Mouse (Mus musculus): Measurements from ENCODE around the gene Lrmda. TPM values are rescaled to one million over a fixed set of nuclear protein-coding genes. Genes with fewer than 3 reads are reported as not detected.

The Lrmda gene
- polyA plus RNA-seq, 1 experiment from 2014 or later: 0.80 TPM

DNA sequence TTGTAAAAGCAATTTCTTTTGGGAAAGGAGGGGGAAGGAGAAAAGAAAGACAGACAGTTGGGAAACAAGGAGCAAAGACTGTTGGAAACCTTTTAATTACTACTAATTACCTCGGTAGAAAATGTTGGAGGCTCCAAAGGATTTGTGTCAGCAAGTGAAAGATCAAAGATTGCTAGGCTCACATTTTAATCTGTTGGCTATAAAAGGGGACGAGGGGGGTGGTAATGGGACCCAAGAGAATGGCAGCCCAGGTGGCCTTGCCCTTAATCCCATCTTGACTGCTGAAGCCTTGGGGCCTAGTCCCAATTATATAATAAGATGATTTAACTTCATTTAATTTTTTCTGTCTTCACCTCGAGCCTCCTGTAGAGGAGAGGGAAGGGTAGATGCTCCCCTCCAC, 533.3 kb downstream of the Lrmda start:
- WGBS: 51% methylated on average over 3 of the region's 3 CpGs

DNA sequence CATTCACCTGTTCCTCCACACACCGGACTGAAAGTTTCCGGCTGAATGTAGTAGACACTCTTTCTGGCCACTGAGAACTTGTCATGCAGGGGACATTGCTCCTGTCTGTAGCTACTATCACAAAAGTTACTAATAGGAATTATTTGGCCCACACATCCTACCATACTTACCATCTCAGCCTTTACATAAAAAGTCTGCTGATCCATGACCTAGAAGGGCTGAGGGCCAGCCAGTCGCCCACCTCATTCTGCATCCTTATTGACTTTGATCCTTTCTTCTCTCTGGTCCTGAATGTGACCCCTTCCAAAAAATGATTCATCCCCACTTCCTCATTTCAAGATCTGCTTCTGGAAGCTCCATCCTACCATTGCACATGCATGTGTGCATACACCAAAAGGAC, 534.2 kb downstream of the Lrmda start:
- H3K4me3 ChIP-seq (ENCODE audit: low read length): no peak overlapping the region
- H3K27me3 ChIP-seq (replicated peaks; ENCODE audit: control insufficient read depth, insufficient read depth, low read length): no peaks in the 10 kb centered on the region
- H3K4me1 ChIP-seq (ENCODE audit: control insufficient read depth, insufficient read depth, low read depth, low read length): no peaks in the 10 kb centered on the region
- H3K4me2 ChIP-seq (ENCODE audit: low read length): no peak overlapping the region
- H3K36me3 ChIP-seq (ENCODE audit: control insufficient read depth, insufficient read depth, low read length): no peaks in the 10 kb centered on the region
- WGBS: 94% methylated on average over 3 of the region's 3 CpGs
- no peaks in the 10 kb centered on the region for H3K9me3 ChIP-seq (ENCODE audit: control insufficient read depth, low read length)
- no peak overlapping the region for H3K27ac ChIP-seq (ENCODE audit: low read depth, low read length)
- ATAC-seq: no peak
- no peak overlapping the region for H3K9ac ChIP-seq (ENCODE audit: low read depth, low read length)

More for the DNA sequence above, 533.3 kb downstream of the Lrmda start:
- H3K9me3 ChIP-seq (ENCODE audit: control insufficient read depth, low read length): no peaks in the 10 kb centered on the region
- H3K4me1 ChIP-seq (ENCODE audit: control insufficient read depth, insufficient read depth, low read depth, low read length): no peaks in the 10 kb centered on the region
- no peak overlapping the region for H3K4me3 ChIP-seq (ENCODE audit: low read length)
- no peak for ATAC-seq
- no peak overlapping the region for H3K4me2 ChIP-seq (ENCODE audit: low read length)
- no peak overlapping the region for H3K9ac ChIP-seq (ENCODE audit: low read depth, low read length)
- no peaks in the 10 kb centered on the region for H3K36me3 ChIP-seq (ENCODE audit: control insufficient read depth, insufficient read depth, low read length)
- H3K27ac ChIP-seq (ENCODE audit: low read depth, low read length): no peak overlapping the region
- H3K27me3 ChIP-seq (replicated peaks; ENCODE audit: control insufficient read depth, insufficient read depth, low read length): no peaks in the 10 kb centered on the region

DNA sequence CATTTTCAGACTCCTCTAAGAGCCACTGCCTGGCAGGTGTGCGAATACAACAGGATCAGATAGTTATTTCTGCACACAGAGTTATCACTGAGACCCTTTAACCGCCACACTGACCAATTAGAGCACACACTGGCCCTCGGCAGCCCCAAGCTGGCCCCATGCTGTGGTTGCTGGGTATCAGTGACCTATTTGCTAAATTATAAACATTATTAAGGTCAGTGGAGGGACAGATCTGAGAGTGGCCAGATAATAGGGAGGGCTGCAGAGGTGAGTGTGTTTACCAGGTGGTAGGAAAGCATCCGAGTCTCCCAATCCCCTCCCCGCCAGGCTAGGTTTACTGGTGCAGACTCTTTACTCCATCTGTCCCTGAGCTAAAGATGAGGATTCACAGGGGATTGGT, 553.0 kb downstream of the Lrmda start:
- no peak overlapping the region for H3K27ac ChIP-seq (ENCODE audit: low read depth, low read length)
- 72% methylated on average over 5 of the region's 5 CpGs for WGBS

DNA sequence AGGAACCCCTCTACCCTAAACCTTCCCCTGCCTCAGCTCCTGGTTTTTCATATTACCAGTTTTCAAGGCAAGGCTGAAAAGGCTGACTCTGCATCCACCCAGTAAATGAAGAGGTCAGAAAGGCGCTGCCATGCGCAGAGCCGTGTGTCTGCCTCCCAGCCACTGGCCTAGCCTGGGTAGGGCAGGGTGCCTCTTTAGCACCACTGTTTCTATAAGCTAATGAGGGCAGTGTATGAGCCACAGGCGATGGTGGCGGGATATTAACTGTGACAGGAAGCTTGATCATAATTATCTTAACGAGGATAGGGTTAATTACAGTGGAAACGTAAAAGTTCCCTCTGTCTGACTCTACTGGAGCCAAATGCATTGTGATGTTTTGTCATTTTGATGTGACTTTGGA, 554.1 kb downstream of the Lrmda start:
- no peak for ATAC-seq
- Histone ChIP-seq H3K4me1 (ENCODE audit: control insufficient read depth, insufficient read depth, low read depth, low read length) (peaks cover 10% of the 10 kb centered on the region), H3K4me3 (ENCODE audit: low read length) (no peak overlapping the region), H3K4me2 (ENCODE audit: low read length) (no peak overlapping the region), H3K9me3 (ENCODE audit: control insufficient read depth, low read length) (no peaks in the 10 kb centered on the region), H3K9ac (ENCODE audit: low read depth, low read length) (no peak overlapping the region), H3K27me3 (replicated peaks; ENCODE audit: control insufficient read depth, insufficient read depth, low read length) (no peaks in the 10 kb centered on the region), H3K27ac (ENCODE audit: low read depth, low read length) (no peak overlapping the region), H3K36me3 (ENCODE audit: control insufficient read depth, insufficient read depth, low read length) (no peaks in the 10 kb centered on the region)
- WGBS: 70% methylated on average over 7 of the region's 7 CpGs

More for the DNA sequence above, 553.0 kb downstream of the Lrmda start:
- H3K9ac ChIP-seq (ENCODE audit: low read depth, low read length): no peak overlapping the region
- no peaks in the 10 kb centered on the region for H3K36me3 ChIP-seq (ENCODE audit: control insufficient read depth, insufficient read depth, low read length)
- ATAC-seq: no peak
- H3K27me3 ChIP-seq (replicated peaks; ENCODE audit: control insufficient read depth, insufficient read depth, low read length): no peaks in the 10 kb centered on the region
- H3K4me2 ChIP-seq (ENCODE audit: low read length): no peak overlapping the region
- H3K4me3 ChIP-seq (ENCODE audit: low read length): no peak overlapping the region
- H3K9me3 ChIP-seq (ENCODE audit: control insufficient read depth, low read length): no peaks in the 10 kb centered on the region
- peaks cover 5% of the 10 kb centered on the region; the same call in 1 of the 2 replicates for H3K4me1 ChIP-seq (ENCODE audit: control insufficient read depth, insufficient read depth, low read depth, low read length)

DNA sequence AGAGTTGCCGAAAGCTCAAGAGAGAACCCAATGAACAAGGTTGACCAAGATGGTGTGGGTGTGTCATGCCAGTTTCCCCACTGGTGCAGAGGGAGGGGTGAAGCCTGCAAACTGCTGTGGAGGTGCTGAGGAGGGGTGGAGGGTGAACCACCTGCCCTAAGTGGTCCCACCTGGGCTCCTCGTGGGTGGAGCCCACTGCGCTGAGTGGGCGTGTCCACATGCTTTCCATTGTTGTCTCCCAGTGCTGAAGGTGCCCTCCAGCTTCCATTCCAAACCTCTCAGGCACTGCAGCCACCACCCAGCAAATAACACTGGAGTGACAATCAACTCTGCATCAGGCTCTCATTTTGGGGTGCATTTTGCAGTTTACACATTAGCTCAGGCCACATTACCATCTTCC, 554.5 kb downstream of the Lrmda start:
- Histone ChIP-seq H3K9me3 (ENCODE audit: control insufficient read depth, low read length) (no peaks in the 10 kb centered on the region), H3K4me2 (ENCODE audit: low read length) (no peak overlapping the region), H3K27me3 (replicated peaks; ENCODE audit: control insufficient read depth, insufficient read depth, low read length) (no peaks in the 10 kb centered on the region), H3K9ac (ENCODE audit: low read depth, low read length) (no peak overlapping the region), H3K36me3 (ENCODE audit: control insufficient read depth, insufficient read depth, low read length) (no peaks in the 10 kb centered on the region), H3K4me1 (ENCODE audit: control insufficient read depth, insufficient read depth, low read depth, low read length) (peaks cover 10% of the 10 kb centered on the region), H3K27ac (ENCODE audit: low read depth, low read length) (no peak overlapping the region), H3K4me3 (ENCODE audit: low read length) (no peak overlapping the region)
- 74% methylated on average over 4 of the region's 4 CpGs for WGBS
- ATAC-seq: no peak

DNA sequence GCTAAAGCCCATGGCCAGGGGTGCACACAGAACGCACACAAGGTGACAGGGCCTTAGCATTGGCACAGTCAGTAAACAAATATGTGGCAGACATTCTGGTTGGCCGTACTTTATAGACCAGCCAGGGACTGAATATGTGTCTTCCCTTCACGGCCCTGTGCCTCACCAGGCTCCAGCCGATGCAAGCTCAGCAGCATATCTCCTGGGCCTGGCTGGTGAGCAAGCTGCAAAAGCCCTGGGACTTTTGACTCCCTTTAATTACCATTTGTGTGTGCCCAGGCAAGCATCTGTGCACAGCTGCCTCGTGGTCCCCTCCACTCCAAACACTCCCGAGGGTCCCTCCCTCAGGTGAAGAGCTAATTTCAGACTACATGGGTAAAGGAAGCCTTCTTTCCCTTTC, 556.9 kb downstream of the Lrmda start:
- Histone ChIP-seq H3K4me1 (ENCODE audit: control insufficient read depth, insufficient read depth, low read depth, low read length) (peaks cover 10% of the 10 kb centered on the region), H3K27me3 (replicated peaks; ENCODE audit: control insufficient read depth, insufficient read depth, low read length) (0 out of 2 replicates have a peak, but pooled peaks cover 4% of the 10 kb centered on the region), H3K4me3 (ENCODE audit: low read length) (no peak overlapping the region), H3K9me3 (ENCODE audit: control insufficient read depth, low read length) (no peaks in the 10 kb centered on the region), H3K4me2 (ENCODE audit: low read length) (no peak overlapping the region), H3K9ac (ENCODE audit: low read depth, low read length) (no peak overlapping the region), H3K27ac (ENCODE audit: low read depth, low read length) (no peak overlapping the region), H3K36me3 (ENCODE audit: control insufficient read depth, insufficient read depth, low read length) (no peaks in the 10 kb centered on the region)
- WGBS: 32% methylated on average over 6 of the region's 6 CpGs
- ATAC-seq: no peak

DNA sequence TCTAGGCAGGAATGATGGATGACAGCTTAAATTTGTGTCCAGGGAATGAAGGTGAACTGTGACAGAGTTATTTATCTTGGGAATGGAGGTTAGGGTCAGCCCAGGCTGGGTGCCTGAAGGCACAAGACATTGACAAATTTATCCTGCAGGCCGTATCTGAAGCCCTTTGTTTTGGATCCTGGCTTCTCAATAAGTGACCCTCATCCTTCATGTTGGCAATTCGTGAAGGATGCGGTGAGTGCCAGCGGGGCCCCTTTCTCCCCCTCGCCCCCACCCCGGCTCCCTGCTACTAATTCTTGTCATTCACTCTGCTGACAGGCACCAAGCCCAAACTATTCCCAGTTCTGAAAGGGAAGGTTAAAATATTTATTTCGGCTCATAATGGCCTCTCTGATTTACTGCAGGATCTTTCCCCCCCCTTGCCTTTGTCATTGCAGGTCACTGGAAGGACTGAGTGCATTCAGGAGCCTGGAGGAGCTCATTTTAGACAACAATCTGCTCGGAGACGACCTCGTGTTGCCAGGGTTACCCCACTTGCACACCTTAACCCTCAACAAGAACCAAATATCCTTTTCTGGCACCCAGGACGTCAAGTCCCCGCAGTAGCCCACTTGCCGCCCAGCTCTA, 558.0 kb downstream of the Lrmda start:
- Histone ChIP-seq H3K4me1 (ENCODE audit: control insufficient read depth, insufficient read depth, low read depth, low read length) (peaks cover 10% of the 10 kb centered on the region), H3K9ac (ENCODE audit: low read depth, low read length) (no peak overlapping the region; the same call in 1 of the 2 replicates), H3K9me3 (ENCODE audit: control insufficient read depth, low read length) (no peaks in the 10 kb centered on the region), H3K27me3 (replicated peaks; ENCODE audit: control insufficient read depth, insufficient read depth, low read length) (0 out of 2 replicates have a peak, but pooled peaks cover 4% of the 10 kb centered on the region), H3K36me3 (ENCODE audit: control insufficient read depth, insufficient read depth, low read length) (no peaks in the 10 kb centered on the region), H3K4me3 (ENCODE audit: low read length) (peak overlapping the region; percentile 19), H3K27ac (ENCODE audit: low read depth, low read length) (peak overlapping the region; percentile 34; the same call in 1 of the 2 replicates), H3K4me2 (ENCODE audit: low read length) (peak overlapping the region; percentile 46)
- WGBS: 22% methylated on average over 13 of the region's 13 CpGs
- ATAC-seq: peak; percentile 83

DNA sequence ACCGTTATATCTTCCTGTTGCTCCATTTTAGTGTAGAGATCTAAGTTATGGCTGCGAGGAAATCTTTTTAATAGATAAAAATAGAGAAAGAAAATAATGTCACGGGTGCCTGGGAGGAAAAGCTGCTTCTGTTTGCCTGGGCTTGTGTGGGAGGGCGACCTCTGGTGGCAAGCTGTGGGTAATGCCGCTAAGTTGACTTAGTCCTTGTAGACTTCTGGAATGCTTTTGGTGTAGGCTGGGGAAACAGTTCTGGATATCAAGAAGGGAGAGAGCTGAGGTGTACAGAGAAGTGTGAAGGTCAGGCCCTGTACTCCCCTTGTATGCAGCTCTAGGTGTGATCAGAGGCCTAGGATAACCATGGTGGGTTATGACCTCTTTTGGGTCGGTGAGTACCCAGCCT, 558.7 kb downstream of the Lrmda start:
- Histone ChIP-seq H3K27me3 (replicated peaks; ENCODE audit: control insufficient read depth, insufficient read depth, low read length) (0 out of 2 replicates have a peak, but pooled peaks cover 4% of the 10 kb centered on the region), H3K27ac (ENCODE audit: low read depth, low read length) (no peak overlapping the region), H3K4me2 (ENCODE audit: low read length) (peak overlapping the region; percentile 46), H3K36me3 (ENCODE audit: control insufficient read depth, insufficient read depth, low read length) (no peaks in the 10 kb centered on the region), H3K9me3 (ENCODE audit: control insufficient read depth, low read length) (no peaks in the 10 kb centered on the region), H3K9ac (ENCODE audit: low read depth, low read length) (no peak overlapping the region), H3K4me3 (ENCODE audit: low read length) (peak overlapping the region; percentile 19), H3K4me1 (ENCODE audit: control insufficient read depth, insufficient read depth, low read depth, low read length) (peaks cover 10% of the 10 kb centered on the region)
- peak; percentile 27; the same call in 1 of the 2 replicates for ATAC-seq
- WGBS: 18% methylated on average over 6 of the region's 6 CpGs

DNA sequence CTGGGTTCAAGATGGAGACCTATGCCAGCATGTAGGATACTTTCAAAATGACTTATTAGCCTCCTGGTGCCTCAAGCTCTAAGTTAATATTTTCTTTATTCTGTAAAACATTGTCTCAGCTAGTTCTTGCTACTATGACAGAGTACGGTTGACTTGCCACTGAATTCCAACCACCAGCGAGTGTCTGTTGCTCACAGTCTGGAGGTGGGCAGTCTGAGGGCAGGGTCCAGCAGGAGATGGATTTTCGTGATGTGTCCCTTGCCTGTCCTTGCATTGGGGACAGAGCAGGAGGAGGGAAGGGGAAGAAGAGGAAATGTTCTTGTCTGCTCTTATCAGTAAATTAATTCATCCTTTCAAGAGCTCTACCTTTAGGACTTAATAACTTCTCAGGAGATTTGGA, 559.5 kb downstream of the Lrmda start:
- Histone ChIP-seq H3K4me1 (ENCODE audit: control insufficient read depth, insufficient read depth, low read depth, low read length) (peaks cover 10% of the 10 kb centered on the region), H3K4me2 (ENCODE audit: low read length) (no peak overlapping the region), H3K9ac (ENCODE audit: low read depth, low read length) (no peak overlapping the region), H3K27me3 (replicated peaks; ENCODE audit: control insufficient read depth, insufficient read depth, low read length) (0 out of 2 replicates have a peak, but pooled peaks cover 4% of the 10 kb centered on the region), H3K9me3 (ENCODE audit: control insufficient read depth, low read length) (no peaks in the 10 kb centered on the region), H3K36me3 (ENCODE audit: control insufficient read depth, insufficient read depth, low read length) (no peaks in the 10 kb centered on the region), H3K4me3 (ENCODE audit: low read length) (no peak overlapping the region), H3K27ac (ENCODE audit: low read depth, low read length) (no peak overlapping the region)
- 91% methylated on average over 3 of the region's 3 CpGs for WGBS
- ATAC-seq: no peak
